Comparison of ENCODE assay signal across 8 mouse cellular contexts in the genomic region with DNA sequence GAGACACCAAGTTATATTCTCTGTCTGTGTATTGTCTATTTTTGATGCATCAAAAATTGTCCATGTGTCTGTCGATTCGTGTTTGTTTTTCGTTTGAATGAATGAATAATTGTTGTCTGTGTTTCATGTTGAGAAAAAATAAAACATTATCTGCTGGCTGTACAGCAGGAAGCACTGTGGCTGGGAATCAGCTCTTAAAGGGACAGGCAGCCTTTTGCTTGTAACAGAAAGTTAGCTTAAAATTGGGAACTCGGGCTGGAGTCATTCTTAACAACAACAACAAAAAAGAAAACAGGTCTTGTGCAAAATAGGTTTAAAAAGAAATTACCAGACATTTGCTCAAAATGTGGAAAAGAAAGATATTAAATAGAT. TPM values are rescaled to one million over a fixed set of nuclear protein-coding genes. Genes with fewer than 3 reads are reported as not detected.
DNase-seq lines count a peak whose midpoint lies in the region; ATAC-seq lines count a peak whose summit lies in the region.

No protein-coding gene starts in this region.

- no peak overlapping the region for H3K9ac ChIP-seq in heart, embryonic 12.5 days
- H3K9ac ChIP-seq in hindbrain, embryonic 11.5 days (ENCODE audit: low read depth, low read length): peak overlapping the region; percentile 71; the same call in 1 of the 2 replicates

- ATAC-seq in heart, embryonic 12.5 days (ENCODE audit: insufficient number of reproducible peaks, low FRiP score): no peak
- peak; percentile 45 for ATAC-seq in common myeloid progenitor, adult 5-6 weeks (replicated peaks; ENCODE audit: low read depth, poor library complexity, severe bottlenecking)
- ATAC-seq in hindbrain, embryonic 11.5 days (ENCODE audit: low FRiP score): peak; percentile 53
- 0 out of 2 replicates have a peak, but pooled peaks have one; percentile 35 for ATAC-seq in megakaryocyte, adult 5-6 weeks (ENCODE audit: poor library complexity, severe bottlenecking)

- DNase-seq in heart, postnatal 4 days: no peak
- no peak for DNase-seq in hindbrain, embryonic 11.5 days (ENCODE audit: low spot score)
- no peak for DNase-seq in cerebellum, adult 8-10 months
- DNase-seq in cerebellum, postnatal 4 days (ENCODE audit: low spot score in 2 of 2): no peak
- no peak for DNase-seq in yolk sac, embryonic 10.5 days (ENCODE audit: low spot score)

- H3K4me2 ChIP-seq in heart, embryonic 12.5 days: peak overlapping the region; percentile 81
- H3K4me2 ChIP-seq in hindbrain, embryonic 11.5 days (replicated peaks; ENCODE audit: low read depth, low read length): peak overlapping the region; percentile 76

- H3K4me1 ChIP-seq in heart, embryonic 12.5 days (replicated peaks): no peaks in the 10 kb centered on the region
- 0 out of 2 replicates have a peak, but pooled peaks cover 3% of the 10 kb centered on the region for H3K4me1 ChIP-seq in hindbrain, embryonic 11.5 days (replicated peaks; ENCODE audit: control insufficient read depth, insufficient read depth, low read length)

- peak overlapping the region; percentile 86 for H3K4me3 ChIP-seq in heart, embryonic 12.5 days
- H3K4me3 ChIP-seq in hindbrain, embryonic 11.5 days (ENCODE audit: low read depth, low read length): peak overlapping the region; percentile 75

- H3K9me3 ChIP-seq in heart, embryonic 12.5 days (replicated peaks): no peaks in the 10 kb centered on the region
- H3K9me3 ChIP-seq in hindbrain, embryonic 11.5 days (ENCODE audit: control insufficient read depth, low read length): no peaks in the 10 kb centered on the region

- no peaks in the 10 kb centered on the region for H3K27me3 ChIP-seq in heart, embryonic 12.5 days (replicated peaks)
- H3K27me3 ChIP-seq in hindbrain, embryonic 11.5 days (ENCODE audit: control insufficient read depth, insufficient read depth, low read length): no peaks in the 10 kb centered on the region

- H3K36me3 ChIP-seq in heart, embryonic 12.5 days: no peaks in the 10 kb centered on the region
- no peaks in the 10 kb centered on the region for H3K36me3 ChIP-seq in hindbrain, embryonic 11.5 days (ENCODE audit: control insufficient read depth, insufficient read depth, low read length)

- 1% methylated on average over 4 of the region's 4 CpGs for WGBS in heart, embryonic 12.5 days
- 1% methylated on average over 4 of the region's 4 CpGs for WGBS in hindbrain, embryonic 11.5 days

- H3K27ac ChIP-seq in heart, embryonic 12.5 days (ENCODE audit: poor library complexity, severe bottlenecking): no peak overlapping the region
- 0 out of 2 replicates have a peak overlapping the region, but pooled peaks have one; percentile 78 for H3K27ac ChIP-seq in hindbrain, embryonic 11.5 days (ENCODE audit: low read depth, low read length)

RNA-seq across cellular contexts. Expression of gene Olfr725, which starts 22.5 kb away (rescaled TPM):
- not detected in 2 replicates for polyA plus RNA-seq in heart, embryonic 12.5 days (2016; fragmentation: Nextera tagmentation; extraction: Ambion mirVana)
- not detected for total RNA-seq in heart, postnatal 4 days (2021)
- total RNA-seq in common myeloid progenitor, adult 5-6 weeks (2017): not detected in 2 replicates
- not detected in 2 replicates for polyA plus RNA-seq in hindbrain, embryonic 11.5 days (2014; fragmentation: Nextera tagmentation; extraction: Ambion mirVana)
- total RNA-seq in megakaryocyte, adult 5-6 weeks (2015): not detected in 2 replicates
- total RNA-seq in megakaryocyte, adult 5-6 weeks (2017): not detected in 2 replicates

RNA-seq across cellular contexts. Expression of gene Olfr726, which starts 28.0 kb away (rescaled TPM):
- polyA plus RNA-seq in heart, embryonic 12.5 days (2016; fragmentation: Nextera tagmentation; extraction: Ambion mirVana): not detected in 2 replicates
- total RNA-seq in heart, postnatal 4 days (2021): not detected
- total RNA-seq in common myeloid progenitor, adult 5-6 weeks (2017): not detected in 2 replicates
- not detected in 2 replicates for polyA plus RNA-seq in hindbrain, embryonic 11.5 days (2014; fragmentation: Nextera tagmentation; extraction: Ambion mirVana)
- total RNA-seq in megakaryocyte, adult 5-6 weeks (2015): not detected in 2 replicates
- total RNA-seq in megakaryocyte, adult 5-6 weeks (2017): not detected in 2 replicates
